Mouse (Mus musculus) granulocyte monocyte progenitor cell, adult 5-6 weeks (primary cell): ENCODE results near the gene Bphl. TPM values are rescaled to one million over a fixed set of nuclear protein-coding genes. Genes with fewer than 3 reads are reported as not detected.
"Not testable (repeated sequence)": the region's sequence is repeated elsewhere in the genome, so short reads cannot be mapped to it uniquely, and the experiment has no call there.

ENCODE experiments used
- ATAC-seq: replicated peaks from 2 replicates; pipeline ENCODE4 v1.8.0; 2016; ENCODE audit warnings: mild to moderate bottlenecking, moderate TSS enrichment, inconsistent platforms; ENCODE audit not compliant: poor library complexity, severe bottlenecking
- total RNA-seq, 2 experiments: library from RNA; stranded (forward) in 1 of 2; stranded (reverse) in 1 of 2; fragments of 200-712, 200-1000 nt in 1 of 2; fragments of >200 nt in 1 of 2; fragmentation: Nextera tagmentation in 1 of 2; gene quantifications; 2 replicates each; pipeline ENCODE4 v1.2.3; 2014 to 2017

Gene Bphl
- total RNA-seq, 2 experiments from 2014 or later: 39.5 to 88.3 TPM

GRCm38 (mm10) chr13:34050479-34050878, 13.1 kb downstream of the Bphl start:
- peak; percentile 69 for ATAC-seq

GRCm38 (mm10) chr13:34051692-34052091, 14.3 kb downstream of the Bphl start:
- peak; percentile 92 for ATAC-seq

GRCm38 (mm10) chr13:34053673-34054282, 16.4 kb downstream of the Bphl start:
- ATAC-seq: no peak

- ATAC-seq: no peak
Measured at GRCm38 (mm10) chr13:34054391-34054790, 17.0 kb downstream of the Bphl start.

- ATAC-seq: no peak
Measured at GRCm38 (mm10) chr13:34054983-34055382, 17.6 kb downstream of the Bphl start.

- no peak for ATAC-seq
Measured at GRCm38 (mm10) chr13:34057252-34057651, 19.9 kb downstream of the Bphl start.

- ATAC-seq: no peak
Measured at GRCm38 (mm10) chr13:34060061-34060460, 22.7 kb downstream of the Bphl start.

- ATAC-seq: no peak
Measured at GRCm38 (mm10) chr13:34062466-34062865, 25.1 kb downstream of the Bphl start.

- no peak for ATAC-seq
Measured at GRCm38 (mm10) chr13:34066351-34066750, 29.0 kb downstream of the Bphl start.

GRCm38 (mm10) chr13:34070296-34070695, 32.9 kb downstream of the Bphl start:
- ATAC-seq: no peak

- no peak for ATAC-seq
Measured at GRCm38 (mm10) chr13:34071836-34072235, 34.4 kb downstream of the Bphl start.

GRCm38 (mm10) chr13:34072847-34073246, 35.5 kb downstream of the Bphl start:
- ATAC-seq: no peak

GRCm38 (mm10) chr13:34074441-34074840, 37.0 kb downstream of the Bphl start:
- ATAC-seq: not testable (repeated sequence)

GRCm38 (mm10) chr13:34075893-34076292, 38.5 kb downstream of the Bphl start:
- ATAC-seq: peak; percentile 37

GRCm38 (mm10) chr13:34076561-34077491, 39.4 kb downstream of the Bphl start:
- peak; percentile 69 for ATAC-seq

GRCm38 (mm10) chr13:34077492-34078271, 40.3 kb downstream of the Bphl start, which contains the start of gene Tubb2a:
Gene Tubb2a (minus strand): TSS chr13:34078007.
- ATAC-seq: peak; percentile 80

GRCm38 (mm10) chr13:34078500-34079280, 41.3 kb downstream of the Bphl start:
- ATAC-seq: no peak

- no peak for ATAC-seq
Measured at GRCm38 (mm10) chr13:34079801-34080200, 42.4 kb downstream of the Bphl start.

- ATAC-seq: no peak
Measured at GRCm38 (mm10) chr13:34081926-34082325, 44.5 kb downstream of the Bphl start.
